Mouse (Mus musculus) cerebellum, adult (tissue): Measurements from ENCODE around the gene Hist1h3f.

Experiments used
- ATAC-seq: cut with Nextera tagmentation; 2 replicates; pipeline ENCODE4 v1.9.2; 2017; ENCODE audit warnings: mild to moderate bottlenecking, moderate library complexity, mixed read lengths; ENCODE audit not compliant: insufficient number of reproducible peaks, low FRiP score, low TSS enrichment

Gene Hist1h3f

GRCm38 (mm10) chr13:23543965-23544786 lies at the start of gene Hist1h3f:
Gene Hist1h3f, plus strand, starts transcription at chr13:23544052.
- peak; percentile 99 for ATAC-seq

GRCm38 (mm10) chr13:23495526-23495925 lies 48.3 kb upstream of the Hist1h3f start:
- no peak for ATAC-seq

- no peak for ATAC-seq
These were observed 46.1 kb upstream of the Hist1h3f start for GRCm38 (mm10) chr13:23497656-23498321.

- ATAC-seq, result no peak
These were observed 45.2 kb upstream of the Hist1h3f start for GRCm38 (mm10) chr13:23498653-23499052.

GRCm38 (mm10) chr13:23499943-23500342 lies 43.9 kb upstream of the Hist1h3f start:
- ATAC-seq, result no peak

- ATAC-seq, result no peak
These were observed 43.2 kb upstream of the Hist1h3f start for GRCm38 (mm10) chr13:23500424-23501200.

- no peak for ATAC-seq
These were observed 42.3 kb upstream of the Hist1h3f start for GRCm38 (mm10) chr13:23501511-23501910.

- no peak for ATAC-seq
These were observed 41.8 kb upstream of the Hist1h3f start for GRCm38 (mm10) chr13:23502031-23502567.

- ATAC-seq, result no peak
These were observed 40.9 kb upstream of the Hist1h3f start for GRCm38 (mm10) chr13:23502916-23503315.

- no peak for ATAC-seq
These were observed 40.1 kb upstream of the Hist1h3f start for GRCm38 (mm10) chr13:23503797-23504196.

- ATAC-seq, result no peak
These were observed 38.0 kb upstream of the Hist1h3f start for GRCm38 (mm10) chr13:23505662-23506345.

- no peak for ATAC-seq
These were observed 37.5 kb upstream of the Hist1h3f start for GRCm38 (mm10) chr13:23506351-23506750.

GRCm38 (mm10) chr13:23506819-23507515 lies 36.9 kb upstream of the Hist1h3f start:
- ATAC-seq, result no peak

- no peak for ATAC-seq
These were observed 33.7 kb upstream of the Hist1h3f start for GRCm38 (mm10) chr13:23510127-23510526.

GRCm38 (mm10) chr13:23513517-23513916 lies 30.3 kb upstream of the Hist1h3f start:
- ATAC-seq, result no peak

GRCm38 (mm10) chr13:23515281-23515680 lies 28.6 kb upstream of the Hist1h3f start:
- ATAC-seq, result no peak

GRCm38 (mm10) chr13:23515826-23516620 lies 27.8 kb upstream of the Hist1h3f start:
- no peak for ATAC-seq

GRCm38 (mm10) chr13:23516822-23517602 lies 26.8 kb upstream of the Hist1h3f start:
- ATAC-seq, result no peak; the same call in 1 of the 2 replicates
